1 mouse cellular context compared by ENCODE assay signal in genomic region chr3:59078585-59078984, GRCm38 (mm10).
"Had no signal": no experiment of that assay in that cellular context is flagged by ENCODE, and none has a peak within 500 bp of the region (broad histone marks: within the 10 kb centered on the region; RNA-seq: fewer than 3 reads in every experiment).

No protein-coding gene starts in this region.

- DNase-seq: right cerebral cortex, postnatal 4 days had no signal
